Mouse (Mus musculus) monocyte, adult 5-6 weeks (primary cell): ENCODE measurements at regions not wholly inside any gene's neighbourhood (a gene's known extent, or its start where the extent isn't known, plus 50 kb on each side); places are given as distances from the start of the nearest gene placed in this dataset.

Source experiments
- ATAC-seq: fragments of 153-309, 156-312 bp; replicated peaks from 2 replicates; pipeline ENCODE4 v1.8.0; 2017; ENCODE audit warnings: mild to moderate bottlenecking; ENCODE audit not compliant: low TSS enrichment, insufficient number of reproducible peaks, severe bottlenecking, poor library complexity, low FRiP score

- ATAC-seq = no peak
Observed at GRCm38 (mm10) chr3:56590071-56590470, 406.6 kb upstream of the Nbea start.

DNA sequence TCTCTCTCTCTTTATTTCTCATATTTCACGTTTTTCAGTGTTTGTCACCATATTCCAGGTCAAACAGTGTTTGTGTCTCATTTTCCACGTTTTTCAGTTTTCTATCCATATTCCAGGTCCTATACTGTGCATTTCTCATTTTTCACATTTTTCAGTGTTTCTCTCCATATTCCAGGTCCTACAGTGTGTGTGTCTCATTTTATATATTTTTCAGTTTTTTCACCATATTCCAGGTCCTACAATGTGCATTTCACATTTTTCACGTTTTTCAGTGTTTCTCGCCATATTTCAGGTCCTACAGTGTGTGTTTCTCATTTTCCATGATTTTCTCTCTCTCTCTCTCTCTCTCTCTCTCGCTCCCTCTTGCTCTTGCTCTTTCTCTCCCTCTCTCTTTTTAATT is 391.9 kb upstream of the Nbea start:
- ATAC-seq = peak; percentile 99

GRCm38 (mm10) chr3:56536178-56536577 is 352.7 kb upstream of the Nbea start:
- no peak for ATAC-seq

DNA sequence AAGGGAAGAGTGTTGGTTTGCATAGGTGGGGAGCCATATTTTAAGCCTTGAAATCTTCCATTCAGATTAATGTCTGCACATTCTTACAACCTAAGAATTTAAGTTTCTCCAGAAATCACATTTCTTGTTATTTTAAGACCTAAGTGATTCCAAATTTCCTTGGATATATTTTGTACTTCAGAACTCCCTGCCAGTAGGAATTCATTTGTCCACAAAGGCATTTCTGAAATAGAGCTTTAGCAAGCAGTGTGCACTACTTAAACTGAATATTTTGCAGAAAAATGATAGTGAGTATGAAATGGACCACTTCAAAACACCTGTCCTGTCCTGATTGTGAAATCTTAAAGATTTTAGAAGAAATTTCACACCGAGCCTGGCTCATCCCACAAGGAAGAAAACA is 320.9 kb upstream of the Nbea start:
- no peak for ATAC-seq

DNA sequence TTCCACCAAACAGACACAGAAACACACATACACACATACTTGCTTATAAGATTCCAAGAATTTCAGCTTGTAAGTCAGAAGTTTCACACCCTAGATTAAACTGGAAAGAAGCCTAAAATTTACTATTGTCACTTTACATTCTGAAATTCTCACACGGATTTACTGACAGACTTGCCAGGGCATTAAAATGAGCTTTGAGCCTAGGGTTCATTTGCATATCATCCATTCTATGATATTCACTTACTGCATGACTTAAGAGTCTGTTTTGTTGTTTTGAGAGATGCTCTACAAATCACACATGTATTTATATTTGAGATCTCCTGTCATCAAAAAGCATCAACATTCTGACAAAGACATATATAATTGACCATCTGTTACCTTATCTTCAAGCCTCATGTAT is 315.8 kb upstream of the Nbea start:
- ATAC-seq = no peak

- ATAC-seq = no peak
Observed at GRCm38 (mm10) chr3:56493937-56494336, 310.4 kb upstream of the Nbea start.

DNA sequence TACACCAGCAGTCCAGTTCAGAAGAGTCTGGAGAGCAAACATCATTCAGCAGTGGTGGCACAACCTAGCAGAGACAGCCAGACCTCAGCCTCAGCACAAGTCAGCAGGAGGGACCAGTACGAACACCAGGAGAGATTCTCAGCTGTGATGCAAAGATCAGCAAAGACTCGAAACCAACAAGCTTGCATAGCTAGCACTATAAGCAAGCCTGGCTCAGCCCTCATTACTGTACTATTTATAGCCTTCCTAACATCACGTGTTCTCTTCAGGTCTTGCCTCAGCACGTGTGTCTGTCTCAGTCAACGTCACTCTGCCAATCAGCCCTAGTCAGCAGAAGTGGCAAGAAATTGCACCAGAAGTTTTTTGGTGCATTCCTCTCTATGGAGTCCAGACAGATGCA is 305.7 kb upstream of the Nbea start:
- ATAC-seq = no peak

- ATAC-seq = no peak
Observed at GRCm38 (mm10) chr3:56485550-56486400, 302.3 kb upstream of the Nbea start.

DNA sequence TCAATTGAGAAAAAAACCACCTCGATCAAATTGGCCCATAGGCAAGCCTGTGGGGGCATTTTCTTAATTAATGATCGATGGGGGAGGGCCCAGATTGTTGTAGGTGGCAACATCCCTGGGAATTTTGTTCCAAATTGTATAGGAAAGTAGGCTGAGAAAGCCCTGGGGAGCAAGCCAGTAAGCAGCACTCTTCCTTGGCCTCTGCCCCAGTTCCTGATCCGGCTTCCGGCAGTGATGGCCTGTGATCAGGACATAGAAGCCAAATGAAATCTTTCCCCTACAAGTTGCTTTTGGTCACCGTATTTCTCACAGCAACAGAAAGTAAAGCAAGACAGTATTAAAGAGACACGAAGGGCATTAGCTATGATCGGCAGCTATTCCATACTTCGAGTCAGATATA is 300.6 kb upstream of the Nbea start:
- ATAC-seq = no peak

DNA sequence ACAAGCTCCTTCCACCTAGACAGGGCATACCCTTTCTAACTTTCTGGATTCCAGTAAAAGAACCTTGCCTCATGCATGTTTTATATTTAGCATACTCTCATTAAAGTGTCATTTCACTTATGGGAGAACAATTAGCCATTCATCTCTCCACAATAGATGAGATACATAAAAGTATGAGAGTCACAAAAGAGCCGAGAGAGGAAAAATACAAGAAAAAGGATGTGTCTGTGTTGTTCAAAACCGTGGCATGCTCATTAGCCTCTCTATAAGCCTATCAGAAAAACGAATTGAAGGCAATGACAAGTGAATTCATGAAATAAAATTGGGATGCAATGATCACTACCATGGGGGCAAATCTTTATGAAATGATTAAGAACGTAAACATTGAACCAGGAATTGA is 299.9 kb upstream of the Nbea start:
- no peak for ATAC-seq

GRCm38 (mm10) chr3:56479529-56479928 is 296.0 kb upstream of the Nbea start:
- no peak for ATAC-seq

- no peak for ATAC-seq
Observed at GRCm38 (mm10) chr3:56478544-56479140, 295.1 kb upstream of the Nbea start.

DNA sequence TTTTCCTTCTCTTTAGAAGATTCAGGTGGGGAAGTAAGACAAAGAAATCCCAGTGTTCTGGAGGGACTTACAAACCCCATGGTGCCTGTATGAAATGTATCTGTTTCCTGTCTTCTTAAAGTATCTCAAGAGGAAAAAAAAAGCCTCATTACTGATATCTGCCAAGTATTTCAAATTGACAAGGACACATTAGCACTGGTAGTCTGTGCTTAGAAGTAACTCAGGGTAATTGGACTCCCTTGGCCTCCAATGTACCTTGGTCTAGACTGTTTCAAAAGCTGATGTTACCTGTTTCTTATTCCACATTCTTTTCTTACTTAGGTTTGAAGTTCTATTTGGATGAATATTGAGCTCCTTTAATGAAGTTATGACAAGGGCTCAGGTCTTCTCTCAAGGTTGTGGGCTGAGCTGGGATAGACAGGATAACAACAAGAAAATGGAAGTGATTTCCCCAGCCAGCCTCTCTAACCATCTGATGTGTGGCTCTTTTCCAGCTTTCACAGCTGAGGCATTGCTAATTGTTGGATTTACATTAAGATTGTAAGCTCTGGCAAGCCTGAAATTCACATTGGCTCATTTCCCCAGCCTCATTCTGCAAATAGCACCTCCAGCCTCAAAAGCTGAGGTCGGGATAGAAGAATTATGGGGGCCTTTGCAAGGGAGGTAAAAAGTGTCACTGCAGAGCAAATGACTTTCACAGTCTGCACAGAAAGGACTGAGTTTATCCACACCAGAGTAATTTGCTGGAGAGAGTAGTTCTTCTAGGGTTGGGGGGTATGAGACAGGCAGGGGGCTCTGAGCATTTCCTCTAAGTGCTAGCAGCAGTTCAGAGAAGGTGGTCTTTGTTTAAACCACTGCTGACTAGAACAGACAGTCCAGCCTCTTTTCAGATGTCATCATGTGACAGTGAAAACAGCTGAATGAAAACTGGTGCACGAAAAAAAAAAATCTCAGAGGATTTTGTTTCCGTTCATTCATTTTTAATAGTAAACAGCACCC is 292.3 kb upstream of the Nbea start:
- no peak for ATAC-seq

DNA sequence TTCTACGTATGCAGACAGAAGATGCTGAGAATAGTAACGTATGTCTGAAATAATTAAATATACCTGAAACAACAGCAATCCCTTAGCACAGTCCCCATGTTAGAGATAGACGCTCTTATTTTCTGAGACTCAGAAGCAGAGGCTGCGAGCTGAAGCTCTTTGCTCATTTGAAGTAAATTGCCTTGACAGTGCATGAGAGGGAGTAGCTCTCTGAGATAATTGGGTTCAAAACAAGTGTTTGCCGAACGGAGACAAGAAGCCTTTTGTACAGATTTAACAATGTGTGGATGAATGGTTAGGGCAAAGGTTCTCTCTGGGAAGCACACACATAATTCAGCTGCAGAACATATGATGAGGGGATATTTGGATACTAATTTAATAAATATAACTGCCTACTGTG is 289.1 kb upstream of the Nbea start:
- ATAC-seq = no peak

- ATAC-seq = no peak
Observed at GRCm38 (mm10) chr3:56471823-56472222, 288.3 kb upstream of the Nbea start.

GRCm38 (mm10) chr3:56471185-56471584 is 287.7 kb upstream of the Nbea start:
- no peak for ATAC-seq

- no peak for ATAC-seq
Observed at GRCm38 (mm10) chr3:56457625-56458024, 274.1 kb upstream of the Nbea start.

GRCm38 (mm10) chr3:56456317-56456716 is 272.8 kb upstream of the Nbea start:
- ATAC-seq = no peak

DNA sequence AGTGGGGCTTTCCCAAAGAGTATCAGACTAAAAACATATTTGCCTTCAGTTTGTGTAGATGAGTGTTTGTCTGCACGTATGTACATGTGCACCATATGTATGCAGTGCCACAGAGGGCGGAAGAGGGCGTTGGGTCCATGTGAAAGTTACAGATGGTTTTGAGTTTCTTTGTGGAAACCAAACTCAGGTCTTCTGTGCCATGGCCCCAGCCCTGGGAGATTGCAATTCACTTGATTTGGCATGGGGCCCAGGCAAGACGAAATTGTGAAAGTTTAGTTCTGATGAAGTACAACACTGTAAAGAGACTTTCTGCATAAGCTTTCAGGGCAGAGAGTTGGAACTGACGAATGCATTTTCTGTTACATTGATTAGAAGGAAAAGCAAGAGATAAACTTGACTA is 255.4 kb upstream of the Nbea start:
- no peak for ATAC-seq
